Comparison of ENCODE assay signal across 19 mouse cellular contexts in the genomic region with DNA sequence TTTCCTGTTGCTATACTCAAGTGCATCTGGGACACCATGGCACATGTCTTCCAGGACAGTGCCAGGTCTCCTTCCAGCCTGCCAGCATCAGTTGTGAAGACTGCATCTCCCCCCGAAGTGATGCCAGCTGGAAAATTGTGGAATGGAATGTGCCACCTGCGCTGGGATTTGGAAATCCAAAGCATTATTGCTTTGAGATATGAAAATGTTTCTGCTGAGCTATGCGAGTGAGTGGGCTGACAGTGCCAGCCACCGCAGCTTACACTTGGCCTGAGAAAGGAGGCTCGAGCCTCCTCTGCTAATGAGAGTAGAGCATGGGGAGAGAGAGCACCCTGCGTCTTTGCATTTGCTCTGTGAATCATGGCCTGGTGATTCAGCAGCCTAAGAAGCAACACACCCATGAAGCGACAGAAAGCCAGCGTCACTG. TPM values are rescaled to one million over a fixed set of nuclear protein-coding genes. Genes with fewer than 3 reads are reported as not detected.
A peak's percentile ranks its signal among the peaks of the same experiment; 100 is the strongest.
DNase-seq lines count a peak whose midpoint lies in the region; ATAC-seq lines count a peak whose summit lies in the region.
"Had no signal": no experiment of that assay in that cellular context is flagged by ENCODE, and none has a peak within 500 bp of the region (broad histone marks: within the 10 kb centered on the region; RNA-seq: fewer than 3 reads in every experiment).

No protein-coding gene starts in this region.

- intact Hi-C loops in left cerebral cortex, postnatal 25 days (cut with DNase I), result loop anchor here (5.0 to 10.0 kb wide), 2 partner anchors 154 to 176 kb away; no protein-coding TSS in a partner anchor

- peak; percentile 92 for ATAC-seq in frontal cortex, adult (ENCODE audit: low TSS enrichment)
- ATAC-seq: intestine, postnatal 0 days; midbrain, embryonic 16.5 days had no signal

- no peak for DNase-seq in frontal cortex, postnatal 14 days (ENCODE audit: low spot score in 2 of 2)
- DNase-seq in urinary bladder, postnatal 14 days (ENCODE audit: low spot score), result peak; percentile 18
- DNase-seq in urinary bladder, adult 2 months (ENCODE audit: low spot score), result no peak
- peak; percentile 50 to 87 for DNase-seq in left cerebral cortex, postnatal 25 days (ENCODE audit: low spot score in 2 of 2)
- DNase-seq in adrenal gland, adult 18-20 months (ENCODE audit: low spot score in 2 of 2), result no peak
- DNase-seq in lung, postnatal 14 days, result no peak
- no peak for DNase-seq in ovary, postnatal 14 days (ENCODE audit: low spot score)
- DNase-seq: thymus, postnatal 36 days had no signal

RNA-seq across cellular contexts. Expression of gene Gm17482, which starts 5.9 kb away (rescaled TPM):
- not detected in 2 replicates for polyA plus RNA-seq in urinary bladder, adult 2 months (2012; rRNA removed)
- total RNA-seq in left cerebral cortex, postnatal 25 days (2021), result not detected
- not detected for total RNA-seq in adrenal gland, adult 18-20 months (2021)
- total RNA-seq: gastrocnemius, adult 8-10 months; hematopoietic stem cell, adult 5-6 weeks; left cerebral cortex, adult 8-10 months had no signal
- polyA plus RNA-seq: embryonic facial prominence, embryonic 14.5 days; heart, embryonic 10.5 days; intestine, postnatal 0 days; liver, embryonic 15.5 days; macrophage; midbrain, embryonic 16.5 days; neural tube, embryonic 15.5 days had no signal

RNA-seq across cellular contexts. Expression of gene Timp4, which starts 30.8 kb away (rescaled TPM):
- polyA plus RNA-seq in urinary bladder, adult 2 months (2012; rRNA removed), result 0.89 and 1.0 TPM in 2 replicates
- 10 to 100 TPM; 16.2 to 21.2 TPM for total RNA-seq in left cerebral cortex, postnatal 25 days (2021)
- 10 to 100 TPM in 1 of 2 experiments, 1 to 10 TPM in 1; 2.6 to 11.3 TPM for total RNA-seq in adrenal gland, adult 18-20 months (2021)
- total RNA-seq: hematopoietic stem cell, adult 5-6 weeks had no signal
- polyA plus RNA-seq: macrophage had no signal

Comparison
In these comparisons a context has a peak if more than half of its experiments do, and no peak if none do; other contexts are left out.
1. DNase-seq: peak in urinary bladder, postnatal 14 days (single experiment) and left cerebral cortex, postnatal 25 days (2 of 2); none in frontal cortex, postnatal 14 days (0 of 2), urinary bladder, adult 2 months (single experiment), adrenal gland, adult 18-20 months (0 of 2), lung, postnatal 14 days (single experiment) and ovary, postnatal 14 days (single experiment).